Mouse (Mus musculus): Measurements from ENCODE around the gene Lhfpl5. TPM values are rescaled to one million over a fixed set of nuclear protein-coding genes. Genes with fewer than 3 reads are reported as not detected.

Lhfpl5 gene
- total RNA-seq, 2 experiments from 2014 or later = 1.4 to 2.8 TPM

GRCm38 (mm10) chr17:28621381-28622299 is 46.2 kb downstream of the Lhfpl5 start:
- intact Hi-C loops (cut with DNase I) = loop anchor here (5.0 kb wide), 1 partner anchor 71 kb away; the partner anchor contains the start of genes Mapk14 and Slc26a8
- DNase-seq (ENCODE audit: low spot score in 2 of 2) = peak; percentile 61 to 62

- peak; percentile 91 for DNase-seq (ENCODE audit: low spot score in 2 of 2)
- intact Hi-C loops (cut with DNase I) = loop anchor here (5.0 kb wide), 1 partner anchor 70 kb away; the partner anchor contains the start of genes Mapk14 and Slc26a8
Measured at GRCm38 (mm10) chr17:28622300-28622759, 46.9 kb downstream of the Lhfpl5 start, which contains the start of gene Srpk1. TSS of gene Srpk1 (minus strand) at chr17:28622709.

GRCm38 (mm10) chr17:28624841-28625240 is 49.4 kb downstream of the Lhfpl5 start:
- intact Hi-C loops (cut with DNase I) = loop anchor here (2.0 to 5.0 kb wide), 2 partner anchors 67 to 118 kb away; partner anchors contain the start of genes Mapk14 and Slc26a8
- DNase-seq (ENCODE audit: low spot score in 2 of 2) = peak in 1 of 2 experiments; percentile 86

GRCm38 (mm10) chr17:28625327-28625726 is 49.9 kb downstream of the Lhfpl5 start:
- no peak for DNase-seq (ENCODE audit: low spot score in 2 of 2)
- intact Hi-C loops (cut with DNase I) = loop anchor here (2.0 kb wide), 1 partner anchor 117 kb away; no protein-coding TSS in a partner anchor

- intact Hi-C loops (cut with DNase I) = no loop called here
- peak; percentile 36 to 94 for DNase-seq (ENCODE audit: low spot score in 2 of 2)
Measured at GRCm38 (mm10) chr17:28626937-28627336, 51.5 kb downstream of the Lhfpl5 start.

GRCm38 (mm10) chr17:28628248-28629124 is 53.0 kb downstream of the Lhfpl5 start:
- peak in 1 of 2 experiments; percentile 40 for DNase-seq (ENCODE audit: low spot score in 2 of 2)
- intact Hi-C loops (cut with DNase I) = no loop called here

GRCm38 (mm10) chr17:28629125-28629524 is 53.7 kb downstream of the Lhfpl5 start:
- no peak for DNase-seq (ENCODE audit: low spot score in 2 of 2)

More at GRCm38 (mm10) chr17:28629125-28629524, 53.7 kb downstream of the Lhfpl5 start:
- intact Hi-C loops (cut with DNase I) = no loop called here

Small RNAs within 50 kb of the gene (microRNA-seq; reads per million reads assigned to microRNA genes)
- gene Gm25195 (0 reads per million in 2 experiments), gene Mir6969 (0 reads per million in 2 experiments)

Other genes starting within 250 kb of the Lhfpl5 start
- 100 to 1,000 TPM; 305 to 310 TPM for gene Rpl10a, start 247.2 kb upstream of the Lhfpl5 start, total RNA-seq (2021)
- 1 to 10 TPM; 2.2 to 3.1 TPM for gene Tead3, start 224.8 kb upstream of the Lhfpl5 start, total RNA-seq (2021)
- not detected for gene Tulp1, start 210.4 kb upstream of the Lhfpl5 start, total RNA-seq (2021)
- 10 to 100 TPM; 46.4 to 53.2 TPM for gene Fkbp5, start 58.1 kb upstream of the Lhfpl5 start, total RNA-seq (2021)
- not detected for gene Armc12, start 44.8 kb upstream of the Lhfpl5 start, total RNA-seq (2021)
- not detected for gene Clpsl2, start 26.2 kb upstream of the Lhfpl5 start, total RNA-seq (2021)
- not detected for gene Clps, start 14.9 kb upstream of the Lhfpl5 start, total RNA-seq (2021)
- gene Srpk1, start 47.1 kb downstream of the Lhfpl5 start, total RNA-seq (2021) = 100 to 1,000 TPM in 1 of 2 experiments, 10 to 100 TPM in 1; 99.9 to 101 TPM
- gene Slc26a8, start 114.6 kb downstream of the Lhfpl5 start, total RNA-seq (2021) = 1 to 10 TPM; 6.6 to 8.0 TPM
- gene Mapk14, start 115.7 kb downstream of the Lhfpl5 start, total RNA-seq (2021) = 10 to 100 TPM; 91.8 to 92.8 TPM
- gene AC170998.1, start 150.4 kb downstream of the Lhfpl5 start, total RNA-seq (2021) = 1 to 10 TPM; 2.2 to 3.6 TPM
- gene Mapk13, start 193.7 kb downstream of the Lhfpl5 start, total RNA-seq (2021) = 1 to 10 TPM; 1.0 to 1.2 TPM
- gene Brpf3, start 225.4 kb downstream of the Lhfpl5 start, total RNA-seq (2021) = 10 to 100 TPM; 47.2 to 54.7 TPM

All from left cerebral cortex, postnatal 25 days (tissue).